Mouse (Mus musculus) E14TG2a.4 (cell line): ENCODE measurements around the gene Gpr31b.

Experiments used
- CTCF ChIP-seq: conservative IDR thresholded peaks from 2 replicates; pipeline ENCODE4 v1.5.1; 2014; ENCODE audit warnings: low read length
- POU5F1 ChIP-seq: IDR thresholded peaks from 2 replicates; pipeline ENCODE4 v1.6.1; 2014; ENCODE audit warnings: low read length, borderline replicate concordance

- no peak for TF ChIP-seq CTCF
- no peak for TF ChIP-seq POU5F1
These were observed 43.6 kb downstream of the Gpr31b start for GRCm38 (mm10) chr17:13008528-13008927.
